Mouse (Mus musculus): ENCODE results near the gene Cnot11.

The Cnot11 gene

GRCm38 (mm10) chr1:39534831-39535230 is at the start of gene Cnot11:
Gene Cnot11 (plus strand): TSS chr1:39534992.
- DNase-seq (ENCODE audit: low spot score), result no peak

- DNase-seq (ENCODE audit: low spot score), result no peak
Measured at GRCm38 (mm10) chr1:39487370-39487769, 47.4 kb upstream of the Cnot11 start.

- DNase-seq (ENCODE audit: low spot score), result no peak
Measured at GRCm38 (mm10) chr1:39493165-39493564, 41.6 kb upstream of the Cnot11 start.

GRCm38 (mm10) chr1:39493664-39494063 is 41.1 kb upstream of the Cnot11 start:
- no peak for DNase-seq (ENCODE audit: low spot score)

- DNase-seq (ENCODE audit: low spot score), result no peak
Measured at GRCm38 (mm10) chr1:39496995-39497394, 37.8 kb upstream of the Cnot11 start.

GRCm38 (mm10) chr1:39497748-39498147 is 37.0 kb upstream of the Cnot11 start:
- no peak for DNase-seq (ENCODE audit: low spot score)

GRCm38 (mm10) chr1:39499485-39499941 is 35.3 kb upstream of the Cnot11 start:
- no peak for DNase-seq (ENCODE audit: low spot score)

GRCm38 (mm10) chr1:39502817-39503633 is 31.8 kb upstream of the Cnot11 start:
- no peak for DNase-seq (ENCODE audit: low spot score)

GRCm38 (mm10) chr1:39504261-39504660 is 30.5 kb upstream of the Cnot11 start:
- peak; percentile 47 for DNase-seq (ENCODE audit: low spot score)

- no peak for DNase-seq (ENCODE audit: low spot score)
Measured at GRCm38 (mm10) chr1:39505600-39505999, 29.2 kb upstream of the Cnot11 start.

GRCm38 (mm10) chr1:39511775-39512174 is 23.0 kb upstream of the Cnot11 start:
- no peak for DNase-seq (ENCODE audit: low spot score)

- DNase-seq (ENCODE audit: low spot score), result no peak
Measured at GRCm38 (mm10) chr1:39512183-39512582, 22.6 kb upstream of the Cnot11 start.

GRCm38 (mm10) chr1:39515303-39515991 is 19.3 kb upstream of the Cnot11 start:
- no peak for DNase-seq (ENCODE audit: low spot score)

GRCm38 (mm10) chr1:39521326-39521725 is 13.5 kb upstream of the Cnot11 start:
- no peak for DNase-seq (ENCODE audit: low spot score)

- DNase-seq (ENCODE audit: low spot score), result peak; percentile 70
Measured at GRCm38 (mm10) chr1:39522519-39522918, 12.3 kb upstream of the Cnot11 start.

- DNase-seq (ENCODE audit: low spot score), result no peak
Measured at GRCm38 (mm10) chr1:39525763-39526162, 9.0 kb upstream of the Cnot11 start.

GRCm38 (mm10) chr1:39526371-39527167 is 8.2 kb upstream of the Cnot11 start:
- DNase-seq (ENCODE audit: low spot score), result no peak

- peak; percentile 91 for DNase-seq (ENCODE audit: low spot score)
Measured at GRCm38 (mm10) chr1:39527432-39527831, 7.4 kb upstream of the Cnot11 start.

GRCm38 (mm10) chr1:39528319-39528718 is 6.5 kb upstream of the Cnot11 start:
- DNase-seq (ENCODE audit: low spot score), result no peak

GRCm38 (mm10) chr1:39530258-39530943 is 4.4 kb upstream of the Cnot11 start:
- DNase-seq (ENCODE audit: low spot score), result peak; percentile 89

GRCm38 (mm10) chr1:39531036-39531435 is 3.8 kb upstream of the Cnot11 start:
- DNase-seq (ENCODE audit: low spot score), result no peak

GRCm38 (mm10) chr1:39533917-39534316 is 875 bp upstream of the Cnot11 start:
- no peak for DNase-seq (ENCODE audit: low spot score)
